Mouse (Mus musculus) forebrain, embryonic 14.5 days (tissue): ENCODE measurements around the gene Man1a. TPM values are rescaled to one million over a fixed set of nuclear protein-coding genes. Genes with fewer than 3 reads are reported as not detected.

Experiments used
- ATAC-seq: fragments of 200-750 bp; cut with Nextera tagmentation; 2 replicates; pipeline ENCODE4 v1.8.0; 2017; ENCODE audit warnings: mild to moderate bottlenecking, moderate library complexity
- DNase-seq: peaks from one replicate; pipeline ENCODE4 v3.0.0-alpha.2; 2015; ENCODE audit warnings: low spot score
- H3K27ac ChIP-seq: fragments of 300-500 bp; sonication (generic); 2 replicates; pipeline ENCODE4 v1.5.1; 2014; ENCODE audit warnings: low read depth, mild to moderate bottlenecking, control low read depth, low read length, moderate library complexity
- H3K27me3 ChIP-seq: fragments of 300-500 bp; sonication (generic); replicated peaks from 2 replicates; pipeline ENCODE4 v1.6.1; 2014; ENCODE audit warnings: low read length, control low read depth, mixed read lengths; ENCODE audit not compliant: control insufficient read depth, insufficient read depth
- H3K36me3 ChIP-seq: fragments of 300-500 bp; sonication (generic); 2 replicates; pipeline ENCODE4 v1.6.1; 2014; ENCODE audit warnings: low read length, control low read depth; ENCODE audit not compliant: control insufficient read depth, insufficient read depth
- H3K4me1 ChIP-seq: fragments of 300-500 bp; sonication (generic); 2 replicates; pipeline ENCODE4 v1.6.1; 2014; ENCODE audit warnings: antibody characterized with exemption, low read length, control low read depth; ENCODE audit not compliant: control insufficient read depth, insufficient read depth
- H3K4me2 ChIP-seq: fragments of 300-500 bp; sonication (generic); 2 replicates; pipeline ENCODE4 v1.6.1; 2014; ENCODE audit warnings: mild to moderate bottlenecking, control low read depth, low read length
- H3K4me3 ChIP-seq: fragments of 300-500 bp; sonication (generic); 2 replicates; pipeline ENCODE4 v1.5.1; 2014; ENCODE audit warnings: low read depth, low read length, control low read depth
- H3K9ac ChIP-seq: fragments of 300-500 bp; sonication (generic); 2 replicates; pipeline ENCODE4 v1.6.1; 2014; ENCODE audit warnings: mild to moderate bottlenecking, low read length, control low read depth, moderate library complexity
- H3K9me3 ChIP-seq: fragments of 300-500 bp; sonication (generic); replicated peaks from 2 replicates; pipeline ENCODE4 v1.6.1; 2016; ENCODE audit warnings: low read length, control low read depth, mixed read lengths; ENCODE audit not compliant: control insufficient read depth
- WGBS: fragments of 180-500 bp; shearing (Covaris S2); extraction: QIAGEN DNeasy Blood & Tissue Kit; methylation state at CpG from one replicate; pipeline ENCODE4 v1.1.7; 2014; 5-methylcytosine and 5-hydroxymethylcytosine counted together
- polyA plus RNA-seq: library from polyadenylated mRNA; unstranded; fragments of >200 nt; fragmentation: Nextera tagmentation; extraction: Ambion mirVana; gene quantifications from 2 replicates; pipeline ENCODE4 v1.2.1, GENCODE M21; 2014

Man1a gene
- 2.0 and 2.5 TPM in 2 replicates for polyA plus RNA-seq

DNA sequence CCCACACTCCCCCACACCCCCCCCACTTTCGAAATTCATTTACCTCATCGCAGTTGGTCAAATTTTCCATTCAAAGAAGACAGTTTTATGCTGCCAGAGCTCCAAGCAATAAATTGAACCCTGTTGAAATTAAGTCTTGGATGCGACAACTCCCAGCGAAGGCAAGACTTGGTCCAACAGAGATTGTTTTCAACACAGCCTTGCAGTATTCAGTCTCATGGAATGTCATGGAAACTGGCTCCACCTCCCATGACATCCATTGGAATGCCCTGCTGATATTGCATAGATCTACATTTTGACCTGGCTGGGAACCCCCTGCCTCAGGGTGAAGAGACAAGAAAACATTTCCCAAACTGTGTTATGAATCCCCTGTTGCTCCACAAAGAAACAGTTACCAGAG lies at the start of gene Man1a:
Man1a (minus strand) TSS at position 190 of the 400 bp plus-strand sequence.
- ATAC-seq (no peak), DNase-seq (peak; percentile 17)
- H3K36me3 ChIP-seq, result no peaks in the 10 kb centered on the region
- WGBS, result 6% methylated on average over 4 of the region's 4 CpGs
- peak within 1 kb of the TSS; percentile 100 for H3K4me2 ChIP-seq
- peak within 1 kb of the TSS; percentile 71 for H3K9ac ChIP-seq
- peak within 1 kb of the TSS; percentile 66 for H3K4me3 ChIP-seq
- H3K27ac ChIP-seq, result no peak within 1 kb of the TSS
- H3K9me3 ChIP-seq, result no peaks in the 10 kb centered on the region
- peaks cover 8% of the 10 kb centered on the region; the same call in 1 of the 2 replicates for H3K4me1 ChIP-seq
- H3K27me3 ChIP-seq, result 0 out of 2 replicates have a peak, but pooled peaks cover 17% of the 10 kb centered on the region

DNA sequence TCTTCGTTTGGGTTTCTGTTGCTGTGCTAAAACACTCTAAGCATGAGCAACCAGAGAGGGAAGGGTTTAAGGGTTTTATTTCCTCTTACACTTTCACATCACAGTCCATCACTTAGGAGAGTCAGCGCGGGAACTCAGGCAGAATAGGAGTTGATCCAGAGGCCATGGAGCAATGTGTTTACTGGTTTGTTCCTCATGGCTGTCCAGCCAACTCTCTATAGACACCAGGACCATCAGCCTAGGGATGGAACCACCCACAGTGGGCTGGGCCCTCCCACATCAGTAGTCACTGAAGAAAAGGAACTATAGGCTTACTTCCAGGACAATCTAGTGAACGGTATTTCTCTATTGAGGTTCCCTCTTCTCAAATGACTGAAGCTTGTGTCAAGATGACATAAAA lies 45.4 kb upstream of the Man1a start:
- WGBS, result 90% methylated on average over 4 of the region's 4 CpGs
- no peak for ATAC-seq
- no peaks in the 10 kb centered on the region for H3K27me3 ChIP-seq
- H3K9me3 ChIP-seq, result no peaks in the 10 kb centered on the region
- H3K4me3 ChIP-seq, result no peak overlapping the region
- H3K9ac ChIP-seq, result no peak overlapping the region
- no peaks in the 10 kb centered on the region for H3K36me3 ChIP-seq
- no peak overlapping the region for H3K4me2 ChIP-seq
- H3K27ac ChIP-seq, result no peak overlapping the region
- H3K4me1 ChIP-seq, result no peaks in the 10 kb centered on the region
- DNase-seq, result no peak

- no peak for DNase-seq
- Histone ChIP-seq H3K27ac (no peak overlapping the region), H3K4me2 (no peak overlapping the region), H3K4me1 (no peaks in the 10 kb centered on the region), H3K9ac (no peak overlapping the region), H3K9me3 (no peaks in the 10 kb centered on the region), H3K4me3 (no peak overlapping the region), H3K36me3 (no peaks in the 10 kb centered on the region), H3K27me3 (no peaks in the 10 kb centered on the region)
- WGBS, result 87% methylated on average over 2 of the region's 2 CpGs
- no peak for ATAC-seq
Observed at GRCm38 (mm10) chr10:54120375-54120774, 44.0 kb upstream of the Man1a start.

GRCm38 (mm10) chr10:54119303-54119702 lies 42.9 kb upstream of the Man1a start:
- no peak for DNase-seq
- no peaks in the 10 kb centered on the region for H3K27me3 ChIP-seq
- no peaks in the 10 kb centered on the region for H3K9me3 ChIP-seq
- no peaks in the 10 kb centered on the region for H3K36me3 ChIP-seq
- no peak overlapping the region for H3K27ac ChIP-seq
- no peaks in the 10 kb centered on the region for H3K4me1 ChIP-seq
- 88% methylated on average over 2 of the region's 2 CpGs for WGBS
- ATAC-seq, result no peak
- no peak overlapping the region for H3K9ac ChIP-seq
- no peak overlapping the region for H3K4me2 ChIP-seq
- no peak overlapping the region for H3K4me3 ChIP-seq

DNA sequence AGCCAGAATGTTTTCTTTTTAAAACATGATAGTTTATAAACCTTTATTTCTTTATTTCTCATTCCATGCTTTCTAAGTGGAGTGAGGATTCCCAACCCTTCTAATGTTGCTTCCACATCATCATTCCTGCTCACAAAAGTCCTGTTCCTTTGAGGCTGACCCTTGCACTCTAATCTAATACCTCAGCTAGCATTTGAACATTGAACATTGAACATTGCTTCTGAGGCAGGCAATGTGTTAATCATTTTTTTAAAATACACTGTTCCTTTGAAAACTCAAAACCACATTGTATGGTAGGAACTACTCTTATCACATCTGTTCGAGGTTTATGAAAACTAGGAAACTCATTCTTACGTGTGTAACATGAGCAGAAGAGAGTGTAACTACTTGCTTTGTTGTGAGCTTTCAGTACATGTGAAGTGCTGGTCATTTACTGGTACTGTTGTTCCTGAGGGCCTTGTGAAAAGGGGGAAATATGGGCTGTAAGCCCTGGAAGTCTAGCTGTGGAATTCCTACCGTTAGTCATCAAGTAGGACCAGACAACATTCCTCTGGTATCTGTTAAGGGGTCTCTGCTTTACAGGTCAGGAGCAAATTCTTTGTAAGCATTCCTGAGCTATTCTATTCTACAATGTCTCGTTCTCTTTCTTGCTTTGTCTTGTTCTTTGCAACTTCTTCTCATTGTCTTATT lies 42.0 kb upstream of the Man1a start:
- Histone ChIP-seq H3K9ac (no peak overlapping the region), H3K27ac (no peak overlapping the region), H3K27me3 (no peaks in the 10 kb centered on the region), H3K9me3 (no peaks in the 10 kb centered on the region), H3K4me2 (no peak overlapping the region), H3K4me3 (no peak overlapping the region), H3K4me1 (no peaks in the 10 kb centered on the region), H3K36me3 (no peaks in the 10 kb centered on the region)
- 82% methylated on average over 4 of the region's 4 CpGs for WGBS
- ATAC-seq (no peak), DNase-seq (no peak)

DNA sequence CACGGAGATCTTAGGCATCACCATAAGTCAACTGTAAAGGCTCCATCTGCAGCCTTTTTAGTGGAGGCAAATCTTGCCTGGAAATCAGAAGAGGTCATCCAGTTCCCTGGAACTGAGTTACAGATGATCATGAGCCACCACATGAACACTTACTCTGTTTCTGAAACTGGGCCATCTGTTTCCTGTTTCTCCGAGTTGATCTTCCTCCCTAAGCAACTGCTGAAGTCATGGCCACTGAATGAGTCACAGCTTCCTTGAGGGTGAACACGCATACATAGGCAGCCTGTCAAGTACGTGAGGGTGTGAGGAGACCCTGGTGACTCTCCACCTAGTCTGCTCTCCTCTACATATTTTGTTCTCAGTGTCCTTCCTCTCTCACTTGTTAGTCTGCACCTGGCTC lies 41.4 kb upstream of the Man1a start:
- ATAC-seq, result no peak
- H3K27me3 ChIP-seq, result no peaks in the 10 kb centered on the region
- no peaks in the 10 kb centered on the region for H3K9me3 ChIP-seq
- no peaks in the 10 kb centered on the region for H3K4me1 ChIP-seq
- H3K27ac ChIP-seq, result no peak overlapping the region
- no peak overlapping the region for H3K4me2 ChIP-seq
- WGBS, result 94% methylated on average over 4 of the region's 4 CpGs
- no peaks in the 10 kb centered on the region for H3K36me3 ChIP-seq
- DNase-seq, result no peak
- no peak overlapping the region for H3K4me3 ChIP-seq
- H3K9ac ChIP-seq, result no peak overlapping the region

- no peaks in the 10 kb centered on the region for H3K27me3 ChIP-seq
- 82% methylated on average over 4 of the region's 4 CpGs for WGBS
- DNase-seq, result no peak
Observed at GRCm38 (mm10) chr10:54103671-54104070, 27.3 kb upstream of the Man1a start.

DNA sequence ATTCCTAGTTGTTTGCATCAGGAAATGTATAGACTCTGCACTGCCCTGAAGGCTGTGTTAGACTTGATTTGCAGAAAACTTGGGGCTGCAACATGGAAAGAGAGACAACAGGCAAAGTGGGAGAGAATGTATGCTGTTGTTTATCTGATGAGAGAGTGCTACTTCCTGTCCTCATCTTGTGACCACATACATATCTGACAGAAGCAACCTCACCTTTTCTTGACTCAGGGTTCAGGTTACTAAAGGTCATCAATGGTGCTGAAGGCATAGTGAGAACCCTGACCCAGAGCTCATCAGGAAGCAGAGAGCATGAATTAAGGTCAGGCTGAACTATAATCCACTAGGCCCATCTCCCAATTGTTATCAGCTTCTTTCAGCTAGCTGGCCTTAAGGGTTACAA lies 15.7 kb upstream of the Man1a start:
- DNase-seq (no peak), ATAC-seq (no peak)
- H3K36me3 ChIP-seq, result no peaks in the 10 kb centered on the region
- H3K9ac ChIP-seq, result no peak overlapping the region
- H3K4me1 ChIP-seq, result no peaks in the 10 kb centered on the region
- no peaks in the 10 kb centered on the region for H3K9me3 ChIP-seq
- no peak overlapping the region for H3K4me2 ChIP-seq
- no peaks in the 10 kb centered on the region for H3K27me3 ChIP-seq
- no peak overlapping the region for H3K4me3 ChIP-seq
- no peak overlapping the region for H3K27ac ChIP-seq

More at GRCm38 (mm10) chr10:54103671-54104070, 27.3 kb upstream of the Man1a start:
- Histone ChIP-seq H3K27ac (no peak overlapping the region), H3K36me3 (no peaks in the 10 kb centered on the region), H3K4me1 (no peaks in the 10 kb centered on the region), H3K9ac (no peak overlapping the region), H3K4me3 (no peak overlapping the region), H3K4me2 (no peak overlapping the region), H3K9me3 (no peaks in the 10 kb centered on the region)
- ATAC-seq, result no peak

- ATAC-seq (no peak), DNase-seq (no peak)
- Histone ChIP-seq H3K4me3 (no peak overlapping the region), H3K4me2 (no peak overlapping the region), H3K4me1 (no peaks in the 10 kb centered on the region), H3K9me3 (no peaks in the 10 kb centered on the region), H3K27me3 (no peaks in the 10 kb centered on the region), H3K9ac (no peak overlapping the region), H3K27ac (no peak overlapping the region), H3K36me3 (no peaks in the 10 kb centered on the region)
- 92% methylated on average over 6 of the region's 6 CpGs for WGBS
Observed at GRCm38 (mm10) chr10:54089923-54090322, 13.5 kb upstream of the Man1a start.
